Mouse (Mus musculus) left cerebral cortex, postnatal 4 days (tissue): ENCODE measurements at regions not wholly inside any gene's neighbourhood (a gene's known extent, or its start where the extent isn't known, plus 50 kb on each side); places are given as distances from the start of the nearest gene placed in this dataset.
A peak's percentile ranks its signal among the peaks of the same experiment; 100 is the strongest.
"Not testable (repeated sequence)": the region's sequence is repeated elsewhere in the genome, so short reads cannot be mapped to it uniquely, and the experiment has no call there.

Source experiments
- DNase-seq: peaks from one replicate; pipeline ENCODE4 v3.0.0-alpha.2; 2022
- intact Hi-C: fragments of 180-260 bp; cut with DNase I; formaldehyde crosslinking; loops from one replicate; pipeline ENCODE4 v1.15.1; 2025

DNA sequence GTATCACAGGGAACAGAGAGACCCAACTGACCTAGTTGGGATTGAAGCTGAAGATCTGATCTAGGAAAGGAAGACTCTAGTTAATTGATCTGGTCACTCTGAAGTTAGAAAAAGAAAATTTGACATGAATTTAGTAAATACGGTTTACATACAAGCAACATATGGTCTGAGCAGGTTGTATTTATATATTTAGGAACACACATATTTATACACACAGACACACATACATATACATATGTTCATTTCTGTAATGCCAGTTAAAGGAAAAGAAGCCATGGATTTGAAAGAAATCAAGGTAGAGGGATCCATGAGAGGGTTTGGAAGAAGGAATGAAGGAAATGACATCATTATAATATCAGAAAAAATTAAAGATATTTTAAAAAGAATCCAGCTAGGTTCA lies 187.7 kb upstream of the Dlgap1 start:
- DNase-seq, result no peak
- intact Hi-C loops, result no loop called here

DNA sequence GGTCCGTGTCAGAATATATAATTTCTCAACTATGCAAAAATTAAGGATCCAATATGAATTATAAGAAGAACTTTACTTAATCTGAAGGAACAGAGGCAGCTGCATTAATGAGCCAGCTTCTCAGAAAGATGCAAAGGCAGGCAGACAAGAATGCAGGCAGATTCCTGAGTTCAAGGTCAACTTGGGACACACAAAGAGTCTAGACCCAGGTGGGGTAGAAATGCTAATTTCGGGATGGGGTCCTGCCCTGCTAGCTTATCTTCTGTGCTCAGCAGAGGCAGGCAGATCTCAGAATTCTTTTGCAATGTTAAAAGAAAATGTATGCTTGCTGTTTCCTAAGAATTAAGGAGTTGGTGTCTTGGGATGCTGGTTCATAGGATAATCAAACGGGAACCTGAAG lies 181.9 kb upstream of the Dlgap1 start:
- intact Hi-C loops, result no loop called here
- DNase-seq, result no peak

DNA sequence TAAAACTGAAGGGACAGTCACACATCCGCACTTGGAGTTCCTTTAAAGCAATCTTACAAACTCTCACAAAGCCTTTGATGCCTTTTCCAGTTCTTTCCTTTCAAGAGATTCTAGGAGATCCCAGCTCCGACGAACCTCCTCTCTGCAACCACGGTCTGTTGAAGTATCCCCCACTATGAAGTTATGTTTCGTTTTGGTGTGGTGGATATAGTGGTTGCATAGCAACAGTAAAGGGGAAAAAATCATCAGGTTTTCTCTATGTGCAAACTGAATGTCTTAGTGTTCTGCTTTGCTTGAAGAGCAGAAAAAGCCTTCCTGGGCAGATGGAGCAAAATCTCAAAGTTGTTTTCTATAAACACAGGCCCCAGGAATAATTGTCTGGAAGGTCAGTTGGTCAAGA lies 147.4 kb upstream of the Dlgap1 start:
- intact Hi-C loops, result no loop called here
- DNase-seq, result no peak

DNA sequence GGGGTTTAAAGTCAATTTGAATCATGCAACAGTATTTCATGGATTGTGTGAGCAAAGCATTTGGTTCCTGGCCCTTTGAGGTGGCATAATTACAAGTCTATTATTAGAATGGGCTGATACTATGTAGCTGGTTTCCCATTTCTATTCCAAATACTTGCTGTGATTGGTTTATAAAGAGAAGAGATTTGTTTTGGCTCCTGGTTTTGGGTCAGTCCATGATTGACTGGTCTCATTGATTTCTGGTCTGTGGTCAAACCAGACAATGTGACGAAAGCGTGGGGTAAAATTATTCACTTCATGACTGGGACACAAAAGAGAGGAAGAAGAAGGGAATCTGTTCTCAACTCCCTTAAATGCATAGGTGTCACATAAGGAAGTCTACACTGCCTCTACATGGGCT lies 147.0 kb upstream of the Dlgap1 start:
- no peak for DNase-seq
- intact Hi-C loops, result no loop called here

DNA sequence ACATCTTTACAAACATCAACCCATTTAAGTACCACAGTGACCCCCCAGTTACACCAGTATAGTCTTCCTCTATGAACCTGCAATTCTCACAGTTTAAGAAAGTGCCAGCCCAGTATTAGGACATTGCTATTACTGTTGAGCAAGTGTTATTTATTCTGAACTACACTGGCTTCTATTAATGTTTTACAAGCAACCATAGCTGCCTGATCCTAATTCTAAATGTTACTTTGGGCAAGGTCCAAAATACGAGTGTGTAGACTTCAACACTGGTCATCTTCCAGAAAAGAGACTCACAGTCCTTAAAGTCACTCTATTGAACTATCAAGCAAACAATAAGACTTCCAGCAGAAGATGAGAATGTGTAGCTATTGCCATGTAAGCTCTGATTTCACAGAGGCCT lies 146.0 kb upstream of the Dlgap1 start:
- no peak for DNase-seq
- intact Hi-C loops, result no loop called here

DNA sequence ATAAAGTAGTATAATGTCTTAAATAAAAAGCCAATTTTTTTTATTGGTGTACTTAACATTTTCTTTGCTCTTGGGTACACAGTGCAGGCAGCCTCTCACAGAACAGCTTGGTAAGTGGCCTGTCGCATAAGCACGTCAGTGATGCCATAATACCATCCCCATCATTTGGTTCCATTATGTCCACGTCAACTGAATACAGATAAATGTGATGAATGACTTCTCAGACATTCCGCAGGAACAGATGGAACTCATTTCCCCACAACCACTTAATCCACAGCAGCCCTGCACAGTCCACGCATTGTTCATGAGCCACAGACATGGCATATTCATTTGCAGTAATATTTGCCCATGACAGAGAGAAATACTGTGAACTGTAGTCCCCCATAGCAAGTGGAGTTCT lies 127.6 kb upstream of the Dlgap1 start:
- DNase-seq, result no peak
- intact Hi-C loops, result no loop called here

DNA sequence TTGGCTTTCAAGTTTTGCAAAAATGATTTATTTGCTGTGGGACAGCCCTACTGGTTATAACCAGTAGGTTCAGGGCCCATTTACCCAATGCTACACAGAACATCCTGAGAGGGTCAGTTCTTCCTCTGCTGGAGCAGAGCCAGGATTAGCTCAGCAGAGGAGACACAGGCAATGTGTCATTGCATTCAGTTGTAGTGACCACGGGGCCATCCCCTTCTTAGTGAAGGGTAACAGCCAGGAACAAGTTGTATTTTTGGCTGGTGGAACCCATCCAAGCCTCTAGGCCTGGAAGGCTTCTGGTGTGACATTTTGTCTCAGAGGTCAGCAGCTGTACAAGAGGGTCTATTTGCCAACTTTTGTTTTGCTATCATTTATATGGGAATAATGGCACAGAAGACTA lies 120.6 kb upstream of the Dlgap1 start:
- DNase-seq, result no peak
- intact Hi-C loops, result no loop called here

DNA sequence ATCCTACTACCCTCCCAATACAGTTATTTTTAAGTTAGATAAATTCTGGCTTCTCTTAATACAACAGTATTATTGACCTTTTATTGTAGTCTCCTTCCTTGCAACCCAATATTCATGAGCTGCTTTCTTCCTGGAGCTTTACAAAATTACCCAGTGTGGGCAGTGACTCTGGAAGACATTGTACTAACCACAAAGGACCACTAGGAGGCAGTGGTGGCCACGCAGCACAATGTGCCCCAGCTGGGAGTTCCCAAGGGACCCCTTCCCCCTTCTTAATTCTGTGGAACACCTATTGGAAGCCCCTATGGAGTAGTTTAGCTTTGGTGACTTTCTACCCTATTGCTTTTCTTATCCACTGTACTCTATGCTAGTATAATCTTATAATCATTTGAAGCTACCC lies 118.8 kb upstream of the Dlgap1 start:
- intact Hi-C loops, result no loop called here
- peak; percentile 6 for DNase-seq

DNA sequence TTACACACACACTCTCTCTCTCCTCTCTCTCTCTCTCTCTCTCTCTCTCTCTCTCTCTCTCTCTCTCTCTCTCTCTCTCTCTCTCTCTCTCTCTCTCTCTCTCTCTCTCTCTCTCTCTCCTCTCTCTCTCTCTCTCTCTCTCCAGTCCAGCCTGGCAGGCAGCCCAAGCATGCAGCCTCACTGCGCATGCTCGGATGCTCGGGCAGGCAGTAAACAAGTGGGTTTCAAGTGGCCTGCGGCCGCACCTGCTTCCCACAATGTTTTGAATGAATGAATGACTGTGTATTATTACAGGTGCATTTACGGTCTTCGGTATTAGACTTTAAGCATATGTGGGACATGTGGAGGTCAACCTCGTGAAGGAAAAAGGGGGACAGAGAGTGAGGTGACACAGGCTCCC lies 88.9 kb upstream of the Dlgap1 start:
- DNase-seq, result peak; percentile 55
- intact Hi-C loops, result not testable (repeated sequence)

DNA sequence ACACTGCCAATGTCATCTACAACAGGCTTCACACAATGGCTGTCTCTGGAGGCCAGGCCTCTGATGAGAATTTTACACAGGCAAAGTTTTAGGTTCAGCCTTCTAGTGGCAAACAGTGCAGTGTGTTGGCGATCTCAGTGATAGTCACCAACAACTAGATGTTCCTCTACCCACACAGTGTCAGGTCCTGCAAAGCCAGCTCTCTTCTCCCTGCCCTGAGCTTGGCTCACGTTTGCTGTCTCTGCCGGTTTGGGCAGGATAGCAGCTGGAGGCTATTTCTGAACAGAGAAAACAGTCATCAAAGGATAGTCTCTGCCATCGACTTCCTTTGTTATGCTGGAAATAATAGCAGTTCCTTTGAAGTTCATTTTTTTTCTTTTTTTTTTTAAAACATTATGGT lies 74.9 kb upstream of the Dlgap1 start:
- no peak for DNase-seq
- intact Hi-C loops, result no loop called here
